Mouse (Mus musculus): ENCODE measurements around the gene Tmem50a.

Gene Tmem50a

GRCm38 (mm10) chr4:134869815-134870375 is 44.9 kb downstream of the Tmem50a start:
- no peak for DNase-seq

- no peak for DNase-seq
These were observed 45.6 kb downstream of the Tmem50a start for GRCm38 (mm10) chr4:134869068-134869730.

- DNase-seq: no peak
These were observed 46.3 kb downstream of the Tmem50a start for GRCm38 (mm10) chr4:134868490-134868889.

GRCm38 (mm10) chr4:134868065-134868464 is 46.8 kb downstream of the Tmem50a start:
- DNase-seq: no peak

- no peak for DNase-seq
These were observed 47.2 kb downstream of the Tmem50a start for GRCm38 (mm10) chr4:134867661-134868060.

GRCm38 (mm10) chr4:134867213-134867612 is 47.6 kb downstream of the Tmem50a start:
- no peak for DNase-seq

GRCm38 (mm10) chr4:134865789-134866188 is 49.0 kb downstream of the Tmem50a start:
- no peak for DNase-seq

GRCm38 (mm10) chr4:134865340-134865739 is 49.5 kb downstream of the Tmem50a start:
- DNase-seq: no peak

GRCm38 (mm10) chr4:134863937-134864729 is 50.7 kb downstream of the Tmem50a start, which contains the start of gene Rhd:
Gene Rhd, plus strand, starts transcription at chr4:134864536.
- DNase-seq: no peak

- DNase-seq: no peak
These were observed 51.8 kb downstream of the Tmem50a start for GRCm38 (mm10) chr4:134862996-134863395.

- no peak for DNase-seq
These were observed 52.9 kb downstream of the Tmem50a start for GRCm38 (mm10) chr4:134861884-134862283.

- DNase-seq: no peak
These were observed 56.3 kb downstream of the Tmem50a start for GRCm38 (mm10) chr4:134858494-134858893.

- DNase-seq: no peak
These were observed 58.3 kb downstream of the Tmem50a start for GRCm38 (mm10) chr4:134856501-134856900.

- DNase-seq: no peak
These were observed 58.8 kb downstream of the Tmem50a start for GRCm38 (mm10) chr4:134856056-134856455.

- no peak for DNase-seq
These were observed 59.5 kb downstream of the Tmem50a start for GRCm38 (mm10) chr4:134855371-134855770.

- DNase-seq: peak; percentile 95
These were observed 61.0 kb downstream of the Tmem50a start for GRCm38 (mm10) chr4:134853637-134854485.

- peak; percentile 99 for DNase-seq
These were observed 61.6 kb downstream of the Tmem50a start, which contains the start of gene Maco1 for GRCm38 (mm10) chr4:134853259-134853636. Gene Maco1, minus strand, starts transcription at chr4:134853345.

GRCm38 (mm10) chr4:134852438-134853255 is 62.2 kb downstream of the Tmem50a start:
- peak; percentile 74 for DNase-seq

- DNase-seq: peak; percentile 6
These were observed 62.9 kb downstream of the Tmem50a start for GRCm38 (mm10) chr4:134851876-134852275.

GRCm38 (mm10) chr4:134851236-134851635 is 63.6 kb downstream of the Tmem50a start:
- DNase-seq: no peak

GRCm38 (mm10) chr4:134850551-134850950 is 64.3 kb downstream of the Tmem50a start:
- DNase-seq: no peak

Measured in thymus, postnatal 14 days (tissue).